Mouse (Mus musculus) heart, embryonic 16.5 days (tissue): ENCODE data around the gene Sdc3. TPM values are rescaled to one million over a fixed set of nuclear protein-coding genes. Genes with fewer than 3 reads are reported as not detected.
A peak's percentile ranks its signal among the peaks of the same experiment; 100 is the strongest.

Experiments
- ATAC-seq: fragments of 200-750 bp; cut with Nextera tagmentation; replicated peaks from 2 replicates; pipeline ENCODE4 v1.8.0; 2017; ENCODE audit warnings: moderate number of reproducible peaks; ENCODE audit not compliant: insufficient read depth, low FRiP score; ENCODE audit errors: extremely low read depth
- H3K27ac ChIP-seq: fragments of 300-500 bp; sonication (generic); 2 replicates; pipeline ENCODE4 v1.5.1; 2014; ENCODE audit warnings: mild to moderate bottlenecking, low read length, control low read depth, moderate library complexity
- H3K27me3 ChIP-seq: fragments of 300-500 bp; sonication (generic); 2 replicates; pipeline ENCODE4 v1.6.1; 2014; ENCODE audit warnings: low read length, mixed read lengths; ENCODE audit not compliant: control insufficient read depth, insufficient read depth
- H3K36me3 ChIP-seq: fragments of 300-500 bp; sonication (generic); 2 replicates; pipeline ENCODE4 v1.6.1; 2014; ENCODE audit not compliant: control insufficient read depth, insufficient read depth
- H3K4me1 ChIP-seq: fragments of 300-500 bp; sonication (generic); 2 replicates; pipeline ENCODE4 v1.6.1; 2014; ENCODE audit warnings: low read length, mixed read lengths; ENCODE audit not compliant: control insufficient read depth, insufficient read depth
- H3K4me2 ChIP-seq: fragments of 300-500 bp; sonication (generic); 2 replicates; pipeline ENCODE4 v1.6.1; 2014; ENCODE audit warnings: low read depth, mild to moderate bottlenecking, control low read depth, low read length
- H3K4me3 ChIP-seq: fragments of 300-500 bp; sonication (generic); 2 replicates; pipeline ENCODE4 v1.5.1; 2014; ENCODE audit warnings: mild to moderate bottlenecking, control low read depth, low read length
- H3K9ac ChIP-seq: fragments of 300-500 bp; sonication (generic); 2 replicates; pipeline ENCODE4 v1.6.1; 2014; ENCODE audit warnings: low read length, control low read depth
- H3K9me3 ChIP-seq: fragments of 300-500 bp; sonication (generic); replicated peaks from 2 replicates; pipeline ENCODE4 v1.6.1; 2016; ENCODE audit warnings: low read length; ENCODE audit not compliant: control insufficient read depth
- WGBS: fragments of 180-500 bp; shearing (Covaris S2); extraction: QIAGEN DNeasy Blood & Tissue Kit; methylation state at CpG from one replicate; pipeline ENCODE4 v1.1.7; 2014; 5-methylcytosine and 5-hydroxymethylcytosine counted together
- polyA plus RNA-seq: library from polyadenylated mRNA; unstranded; fragments of >200 nt; fragmentation: Nextera tagmentation; extraction: Ambion mirVana; gene quantifications from 2 replicates; pipeline ENCODE4 v1.2.1, GENCODE M21; 2015

The Sdc3 gene
- polyA plus RNA-seq, 1 experiment from 2014 or later, result 19.9 TPM

GRCm38 (mm10) chr4:130761809-130762208 lies 30.5 kb upstream of the Sdc3 start:
- no peak overlapping the region for H3K27ac ChIP-seq
- H3K36me3 ChIP-seq, result peaks cover 51% of the 10 kb centered on the region
- H3K4me2 ChIP-seq, result no peak overlapping the region
- H3K27me3 ChIP-seq, result no peaks in the 10 kb centered on the region
- no peak overlapping the region for H3K4me3 ChIP-seq
- no peak overlapping the region for H3K9ac ChIP-seq
- ATAC-seq, result no peak; the same call in 1 of the 2 replicates
- 71% methylated on average over 5 of the region's 5 CpGs for WGBS
- H3K9me3 ChIP-seq, result no peaks in the 10 kb centered on the region
- H3K4me1 ChIP-seq, result peaks cover 15% of the 10 kb centered on the region

- Histone ChIP-seq H3K27me3 (no peaks in the 10 kb centered on the region), H3K36me3 (peaks cover 61% of the 10 kb centered on the region), H3K27ac (no peak overlapping the region), H3K9ac (no peak overlapping the region), H3K4me2 (no peak overlapping the region), H3K4me1 (no peaks in the 10 kb centered on the region), H3K4me3 (no peak overlapping the region), H3K9me3 (no peaks in the 10 kb centered on the region)
- WGBS, result 84% methylated on average over 7 of the region's 7 CpGs
- no peak for ATAC-seq
These were observed 26.8 kb upstream of the Sdc3 start for GRCm38 (mm10) chr4:130765399-130766160.

DNA sequence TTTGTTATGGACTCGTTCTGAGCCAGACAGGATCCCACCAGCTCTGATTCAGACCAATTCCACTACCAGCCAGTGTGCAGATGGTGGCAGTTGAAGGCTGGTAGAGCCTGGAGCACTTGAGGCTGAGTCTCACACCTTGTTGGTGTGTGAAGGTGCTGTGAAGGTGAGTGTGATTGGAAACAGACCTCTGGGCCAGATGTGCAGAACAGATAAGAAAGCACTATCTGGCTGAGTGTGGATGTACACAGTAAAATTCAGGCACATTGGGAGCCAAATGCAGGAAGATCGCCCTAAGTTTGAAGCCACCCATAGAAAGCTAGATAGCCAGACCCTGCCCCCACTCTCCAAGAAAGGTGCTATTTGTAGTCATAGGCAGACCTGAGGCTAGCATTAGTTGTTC lies 25.9 kb upstream of the Sdc3 start:
- ATAC-seq, result no peak
- no peaks in the 10 kb centered on the region for H3K9me3 ChIP-seq

DNA sequence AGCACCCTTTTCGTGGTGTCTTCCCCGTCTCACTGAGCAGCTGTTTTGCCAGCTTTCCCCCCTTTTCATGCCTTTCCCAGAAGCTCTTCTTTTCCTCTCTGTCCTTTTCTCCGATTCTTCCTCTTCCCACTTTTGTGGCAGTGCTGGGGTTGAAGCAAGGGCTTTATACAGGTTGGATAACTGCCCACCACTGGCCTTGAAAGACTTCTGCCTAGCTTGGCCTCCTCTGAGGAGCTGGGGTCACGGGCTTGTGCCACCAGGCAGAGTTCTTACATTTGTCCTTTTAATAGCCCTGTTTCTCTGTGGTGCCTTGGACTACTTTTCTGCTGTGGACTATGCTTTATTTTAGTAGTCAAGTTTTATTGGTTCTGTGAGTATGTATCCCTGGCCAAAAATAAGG lies 25.4 kb upstream of the Sdc3 start:
- Histone ChIP-seq H3K9me3 (no peaks in the 10 kb centered on the region), H3K36me3 (peaks cover 70% of the 10 kb centered on the region), H3K4me2 (no peak overlapping the region), H3K27me3 (no peaks in the 10 kb centered on the region), H3K27ac (no peak overlapping the region), H3K4me1 (no peaks in the 10 kb centered on the region), H3K4me3 (no peak overlapping the region), H3K9ac (no peak overlapping the region)
- WGBS, result 90% methylated on average over 4 of the region's 4 CpGs
- ATAC-seq, result no peak

More for the DNA sequence above, 25.9 kb upstream of the Sdc3 start:
- H3K27me3 ChIP-seq, result no peaks in the 10 kb centered on the region
- WGBS, result 71% methylated on average over 1 of the region's 2 CpGs
- H3K4me2 ChIP-seq, result no peak overlapping the region
- H3K9ac ChIP-seq, result no peak overlapping the region
- no peaks in the 10 kb centered on the region for H3K4me1 ChIP-seq
- H3K4me3 ChIP-seq, result no peak overlapping the region
- no peak overlapping the region for H3K27ac ChIP-seq
- H3K36me3 ChIP-seq, result peaks cover 66% of the 10 kb centered on the region

DNA sequence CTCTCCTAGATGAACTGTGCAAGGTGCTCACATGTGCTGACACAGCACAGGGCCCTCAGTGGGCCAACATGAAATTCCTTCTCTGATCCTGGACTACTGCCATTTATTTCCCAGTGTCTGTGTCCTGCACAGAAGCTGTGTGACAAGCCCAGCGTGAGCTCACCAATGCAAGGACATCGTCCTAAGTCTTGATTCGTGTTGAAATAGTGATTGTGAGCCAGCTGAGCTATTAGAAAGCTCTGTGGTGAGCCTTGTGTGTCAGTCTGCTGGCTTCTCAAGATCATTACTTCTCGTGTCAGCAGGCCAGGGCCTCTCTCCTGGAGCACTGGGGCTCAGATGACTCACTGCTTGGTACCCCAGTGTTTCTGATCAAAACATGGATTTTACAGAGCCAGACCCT lies 18.4 kb upstream of the Sdc3 start:
- peaks cover 52% of the 10 kb centered on the region for H3K36me3 ChIP-seq
- no peak for ATAC-seq
- no peak overlapping the region for H3K4me3 ChIP-seq
- WGBS, result 56% methylated on average over 4 of the region's 4 CpGs
- H3K27ac ChIP-seq, result peak overlapping the region; percentile 64
- H3K4me1 ChIP-seq, result peaks cover 33% of the 10 kb centered on the region
- no peak overlapping the region for H3K9ac ChIP-seq
- no peaks in the 10 kb centered on the region for H3K27me3 ChIP-seq
- H3K4me2 ChIP-seq, result no peak overlapping the region
- no peaks in the 10 kb centered on the region for H3K9me3 ChIP-seq

- Histone ChIP-seq H3K27ac (no peak overlapping the region), H3K4me1 (peaks cover 36% of the 10 kb centered on the region), H3K9me3 (no peaks in the 10 kb centered on the region), H3K4me2 (no peak overlapping the region), H3K36me3 (peaks cover 54% of the 10 kb centered on the region), H3K27me3 (no peaks in the 10 kb centered on the region), H3K9ac (no peak overlapping the region), H3K4me3 (no peak overlapping the region)
- no peak for ATAC-seq
- WGBS, result 85% methylated on average over 4 of the region's 4 CpGs
These were observed 17.5 kb upstream of the Sdc3 start for GRCm38 (mm10) chr4:130774822-130775221.

DNA sequence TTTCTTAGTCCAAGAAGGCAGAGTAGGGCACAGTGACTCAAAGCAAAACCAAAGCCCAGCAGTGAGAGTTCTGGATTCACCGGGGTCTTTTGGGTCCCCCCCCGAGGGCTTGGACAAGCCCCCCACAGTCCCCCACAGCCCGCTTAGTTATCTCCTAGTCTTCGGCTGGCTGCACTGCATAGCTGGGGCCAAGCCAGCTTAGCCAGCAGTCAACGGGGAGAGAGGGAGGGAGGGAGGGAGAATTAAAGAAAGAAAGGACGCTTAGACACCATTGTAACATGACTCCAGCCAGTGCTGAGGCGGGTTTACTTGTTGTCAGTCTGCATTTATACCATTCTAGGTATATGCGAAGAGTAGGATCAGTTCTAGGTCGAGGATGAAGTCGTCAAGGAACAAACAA lies 14.7 kb upstream of the Sdc3 start:
- H3K9me3 ChIP-seq, result no peaks in the 10 kb centered on the region
- H3K4me2 ChIP-seq, result no peak overlapping the region
- H3K36me3 ChIP-seq, result peaks cover 53% of the 10 kb centered on the region
- 30% methylated on average over 10 of the region's 10 CpGs for WGBS
- H3K4me1 ChIP-seq, result peaks cover 36% of the 10 kb centered on the region
- H3K27me3 ChIP-seq, result no peaks in the 10 kb centered on the region
- H3K27ac ChIP-seq, result peak overlapping the region; percentile 76
- no peak; the same call in 1 of the 2 replicates for ATAC-seq
- no peak overlapping the region for H3K4me3 ChIP-seq
- 0 out of 2 replicates have a peak overlapping the region, but pooled peaks have one; percentile 34 for H3K9ac ChIP-seq

GRCm38 (mm10) chr4:130779037-130779436 lies 13.3 kb upstream of the Sdc3 start:
- WGBS, result 53% methylated on average over 3 of the region's 3 CpGs
- no peak for ATAC-seq
- H3K9ac ChIP-seq, result no peak overlapping the region
- peaks cover 41% of the 10 kb centered on the region for H3K36me3 ChIP-seq
- H3K4me3 ChIP-seq, result no peak overlapping the region
- peaks cover 25% of the 10 kb centered on the region for H3K4me1 ChIP-seq
- no peak overlapping the region for H3K4me2 ChIP-seq
- no peaks in the 10 kb centered on the region for H3K9me3 ChIP-seq
- H3K27ac ChIP-seq, result no peak overlapping the region
- H3K27me3 ChIP-seq, result no peaks in the 10 kb centered on the region

- Histone ChIP-seq H3K4me2 (no peak overlapping the region), H3K27ac (peak overlapping the region; percentile 15; the same call in 1 of the 2 replicates), H3K27me3 (no peaks in the 10 kb centered on the region), H3K36me3 (peaks cover 24% of the 10 kb centered on the region), H3K9me3 (no peaks in the 10 kb centered on the region), H3K9ac (no peak overlapping the region), H3K4me3 (no peak overlapping the region), H3K4me1 (peaks cover 12% of the 10 kb centered on the region)
- 82% methylated on average over 2 of the region's 2 CpGs for WGBS
- no peak for ATAC-seq
These were observed 9.8 kb upstream of the Sdc3 start for GRCm38 (mm10) chr4:130782492-130782891.
